Mouse (Mus musculus) forebrain, embryonic 14.5 days (tissue): Measurements from ENCODE around the gene Zfp239. TPM values are rescaled to one million over a fixed set of nuclear protein-coding genes. Genes with fewer than 3 reads are reported as not detected.
A peak's percentile ranks its signal among the peaks of the same experiment; 100 is the strongest.
"Not testable (repeated sequence)": the region's sequence is repeated elsewhere in the genome, so short reads cannot be mapped to it uniquely, and the experiment has no call there.

Experiments
- ATAC-seq: fragments of 200-750 bp; cut with Nextera tagmentation; 2 replicates; pipeline ENCODE4 v1.8.0; 2017; ENCODE audit warnings: mild to moderate bottlenecking, moderate library complexity
- DNase-seq: peaks from one replicate; pipeline ENCODE4 v3.0.0-alpha.2; 2015; ENCODE audit warnings: low spot score
- H3K27ac ChIP-seq: fragments of 300-500 bp; sonication (generic); 2 replicates; pipeline ENCODE4 v1.5.1; 2014; ENCODE audit warnings: low read depth, mild to moderate bottlenecking, control low read depth, low read length, moderate library complexity
- H3K27me3 ChIP-seq: fragments of 300-500 bp; sonication (generic); replicated peaks from 2 replicates; pipeline ENCODE4 v1.6.1; 2014; ENCODE audit warnings: low read length, control low read depth, mixed read lengths; ENCODE audit not compliant: control insufficient read depth, insufficient read depth
- H3K36me3 ChIP-seq: fragments of 300-500 bp; sonication (generic); 2 replicates; pipeline ENCODE4 v1.6.1; 2014; ENCODE audit warnings: low read length, control low read depth; ENCODE audit not compliant: control insufficient read depth, insufficient read depth
- H3K4me1 ChIP-seq: fragments of 300-500 bp; sonication (generic); 2 replicates; pipeline ENCODE4 v1.6.1; 2014; ENCODE audit warnings: antibody characterized with exemption, low read length, control low read depth; ENCODE audit not compliant: control insufficient read depth, insufficient read depth
- H3K4me2 ChIP-seq: fragments of 300-500 bp; sonication (generic); 2 replicates; pipeline ENCODE4 v1.6.1; 2014; ENCODE audit warnings: mild to moderate bottlenecking, control low read depth, low read length
- H3K4me3 ChIP-seq: fragments of 300-500 bp; sonication (generic); 2 replicates; pipeline ENCODE4 v1.5.1; 2014; ENCODE audit warnings: low read depth, low read length, control low read depth
- H3K9ac ChIP-seq: fragments of 300-500 bp; sonication (generic); 2 replicates; pipeline ENCODE4 v1.6.1; 2014; ENCODE audit warnings: mild to moderate bottlenecking, low read length, control low read depth, moderate library complexity
- H3K9me3 ChIP-seq: fragments of 300-500 bp; sonication (generic); replicated peaks from 2 replicates; pipeline ENCODE4 v1.6.1; 2016; ENCODE audit warnings: low read length, control low read depth, mixed read lengths; ENCODE audit not compliant: control insufficient read depth
- WGBS: fragments of 180-500 bp; shearing (Covaris S2); extraction: QIAGEN DNeasy Blood & Tissue Kit; methylation state at CpG from one replicate; pipeline ENCODE4 v1.1.7; 2014; 5-methylcytosine and 5-hydroxymethylcytosine counted together
- polyA plus RNA-seq: library from polyadenylated mRNA; unstranded; fragments of >200 nt; fragmentation: Nextera tagmentation; extraction: Ambion mirVana; gene quantifications from 2 replicates; pipeline ENCODE4 v1.2.1, GENCODE M21; 2014

Gene Zfp239
- polyA plus RNA-seq, 1 experiment from 2014 or later, result 14.9 TPM

DNA sequence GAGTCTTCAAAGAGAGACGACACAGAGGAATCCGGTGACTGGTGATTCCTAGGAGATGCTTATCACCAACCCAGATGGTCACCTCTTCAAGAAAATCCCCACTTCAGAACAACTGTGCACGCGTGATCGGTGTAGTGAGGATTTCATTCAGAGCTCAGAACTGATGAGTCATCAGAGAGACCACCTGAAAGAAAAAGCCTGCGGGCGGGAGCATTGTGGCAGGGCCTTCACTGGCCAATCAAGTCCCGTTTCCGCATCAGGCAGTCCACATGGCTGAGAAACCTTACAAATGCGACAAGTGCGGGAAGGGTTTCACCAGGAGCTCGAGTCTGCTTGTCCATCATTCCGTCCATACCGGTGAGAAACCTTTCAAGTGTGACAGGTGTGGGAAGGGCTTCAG lies 9.1 kb downstream of the Zfp239 start:
- 86% methylated on average over 14 of the region's 14 CpGs for WGBS
- no peak for ATAC-seq

DNA sequence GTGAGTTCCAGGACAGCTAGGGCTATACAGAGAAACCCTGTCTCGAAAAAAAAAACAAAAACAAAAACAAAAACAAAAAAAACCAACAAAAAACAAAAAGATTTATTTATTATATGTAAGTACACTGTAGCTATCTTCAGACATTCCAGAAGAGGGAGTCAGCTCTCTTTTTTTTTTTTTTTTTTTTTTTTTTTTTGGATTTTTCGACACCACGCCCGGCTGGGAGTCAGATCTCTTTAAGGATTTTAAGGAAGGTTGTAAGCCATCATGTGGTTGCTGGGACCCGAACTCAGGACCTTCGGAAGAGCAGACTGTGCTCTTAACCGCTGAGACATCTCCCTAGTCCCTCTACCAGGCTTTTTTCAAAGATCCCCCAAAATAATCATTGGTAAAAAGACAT lies 11.6 kb downstream of the Zfp239 start:
- not testable (repeated sequence) for DNase-seq, H3K4me1 ChIP-seq, H3K27ac ChIP-seq, H3K9me3 ChIP-seq, ATAC-seq, H3K9ac ChIP-seq, H3K4me2 ChIP-seq, H3K27me3 ChIP-seq, H3K36me3 ChIP-seq, H3K4me3 ChIP-seq
- 90% methylated on average over 7 of the region's 7 CpGs for WGBS

More for the DNA sequence above, 9.1 kb downstream of the Zfp239 start:
- no peak for DNase-seq
- H3K9ac ChIP-seq, result no peak overlapping the region
- no peak overlapping the region for H3K4me2 ChIP-seq
- H3K27ac ChIP-seq, result no peak overlapping the region
- H3K36me3 ChIP-seq, result no peaks in the 10 kb centered on the region
- no peaks in the 10 kb centered on the region for H3K4me1 ChIP-seq
- H3K27me3 ChIP-seq, result no peaks in the 10 kb centered on the region
- H3K4me3 ChIP-seq, result no peak overlapping the region
- H3K9me3 ChIP-seq, result no peaks in the 10 kb centered on the region

DNA sequence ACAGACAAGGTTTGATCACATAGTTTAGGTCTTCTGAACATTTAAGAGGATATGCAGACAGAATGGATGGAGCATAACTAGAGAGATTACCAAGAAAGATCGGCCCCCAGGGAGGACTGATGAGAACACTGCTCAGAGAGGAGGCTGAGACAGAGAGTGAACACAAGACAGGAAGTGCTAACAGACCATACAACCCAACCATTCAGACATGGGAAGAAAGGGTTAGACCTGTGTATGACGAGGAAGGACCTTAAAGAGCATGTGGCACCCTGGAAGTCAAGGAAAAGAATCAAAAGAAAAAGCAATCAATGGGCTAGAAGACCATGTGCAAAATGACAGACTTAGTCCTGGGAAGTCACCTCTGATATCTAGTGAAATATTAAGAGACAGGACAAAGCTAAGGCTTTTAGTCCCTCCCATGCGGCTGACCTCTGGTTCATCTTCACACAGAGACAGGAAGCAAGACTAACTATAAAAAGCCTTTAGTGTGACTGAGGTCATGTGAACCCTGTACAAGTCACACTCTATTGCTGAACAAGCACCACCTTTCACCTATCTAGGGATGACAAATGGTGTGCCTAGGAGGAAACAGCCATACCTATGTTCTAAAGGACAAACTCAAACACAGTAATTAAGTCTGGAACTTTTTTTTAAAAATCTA lies 12.9 kb downstream of the Zfp239 start:
- H3K4me2 ChIP-seq, result no peak overlapping the region
- ATAC-seq, result no peak
- WGBS, result 82% methylated on average over 3 of the region's 3 CpGs

DNA sequence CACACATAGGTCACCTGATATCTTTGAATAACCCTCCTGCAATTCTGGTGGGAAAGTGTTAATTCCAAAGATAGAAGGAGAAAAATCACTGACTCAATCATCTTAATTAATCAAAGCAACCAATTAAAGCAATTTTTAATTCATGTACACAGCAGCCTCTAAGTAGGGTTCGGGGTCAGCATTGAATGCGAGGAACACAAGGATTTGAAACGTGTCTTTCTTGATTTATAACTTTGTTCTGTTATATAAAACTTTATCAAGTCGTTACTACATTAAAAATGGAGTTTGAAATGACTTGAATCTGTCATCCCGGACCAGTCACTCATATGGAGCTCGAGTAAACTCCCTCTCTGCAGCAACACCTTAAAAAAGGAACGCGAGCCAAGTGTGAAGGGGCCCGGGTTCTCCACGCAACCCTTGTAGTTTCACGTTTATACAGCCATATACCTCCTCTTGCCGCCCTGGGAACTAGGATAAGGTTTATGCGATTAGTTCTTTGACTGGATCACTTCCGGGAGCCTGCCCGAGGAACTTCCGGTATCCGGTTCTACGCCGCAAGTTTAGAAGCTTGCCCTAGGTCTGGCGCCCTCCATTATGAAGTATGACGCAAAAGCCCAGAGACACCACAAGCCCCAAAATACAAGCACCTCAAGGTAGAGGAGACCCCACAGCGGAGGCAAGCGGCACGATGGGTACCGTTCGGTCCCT lies 17.0 kb downstream of the Zfp239 start:
- Histone ChIP-seq H3K4me1 (peaks cover 6% of the 10 kb centered on the region), H3K4me3 (peak overlapping the region; percentile 49), H3K36me3 (no peaks in the 10 kb centered on the region), H3K9ac (peak overlapping the region; percentile 65), H3K27ac (peak overlapping the region; percentile 97), H3K27me3 (no peaks in the 10 kb centered on the region), H3K4me2 (peak overlapping the region; percentile 48), H3K9me3 (no peaks in the 10 kb centered on the region)
- peak; percentile 96 for DNase-seq
- peak; percentile 88 for ATAC-seq
- WGBS, result 15% methylated on average over 26 of the region's 26 CpGs

More for the DNA sequence above, 12.9 kb downstream of the Zfp239 start:
- no peaks in the 10 kb centered on the region for H3K36me3 ChIP-seq
- H3K9ac ChIP-seq, result no peak overlapping the region
- H3K27me3 ChIP-seq, result no peaks in the 10 kb centered on the region
- DNase-seq, result no peak
- no peak overlapping the region for H3K4me3 ChIP-seq
- H3K27ac ChIP-seq, result no peak overlapping the region
- H3K4me1 ChIP-seq, result no peaks in the 10 kb centered on the region
- H3K9me3 ChIP-seq, result no peaks in the 10 kb centered on the region

DNA sequence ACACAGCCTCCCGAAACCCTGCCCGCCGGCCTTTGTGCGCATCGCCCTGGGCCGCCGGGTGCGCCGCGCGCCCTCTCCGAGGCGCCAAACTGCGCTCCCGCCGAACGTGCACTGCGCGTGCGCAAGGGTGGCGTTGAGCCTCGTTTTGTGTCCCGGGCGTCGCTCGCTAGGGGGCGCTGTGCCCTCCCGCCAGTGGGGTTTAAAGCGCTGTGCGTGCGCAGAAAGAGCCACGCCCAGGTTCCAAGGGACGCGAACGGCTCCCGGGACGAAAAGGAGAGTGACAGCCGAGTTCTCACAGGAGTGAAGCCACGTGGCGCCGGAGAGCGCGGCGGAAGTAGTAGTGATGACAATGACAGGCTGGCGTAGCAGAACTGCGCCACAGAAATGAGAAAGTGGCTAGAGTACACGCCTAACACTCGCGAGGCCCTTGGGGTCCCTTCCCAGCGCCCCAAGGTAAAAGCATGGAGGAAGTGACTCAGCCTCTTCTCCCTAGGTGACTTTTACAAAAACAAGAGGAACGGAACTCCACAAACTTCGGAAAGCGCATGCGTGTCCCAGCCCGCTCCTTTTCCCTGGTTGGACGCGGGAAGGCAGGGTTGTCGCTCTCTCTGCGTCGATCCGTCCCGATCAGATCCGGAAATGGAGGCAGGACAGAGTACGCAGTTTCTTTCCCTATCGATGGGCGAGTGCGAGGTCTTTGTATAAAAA lies 17.7 kb downstream of the Zfp239 start:
- WGBS, result under 1% methylated on average over 64 of the region's 67 CpGs
- no peaks in the 10 kb centered on the region for H3K27me3 ChIP-seq
- H3K9ac ChIP-seq, result peak overlapping the region; percentile 65

DNA sequence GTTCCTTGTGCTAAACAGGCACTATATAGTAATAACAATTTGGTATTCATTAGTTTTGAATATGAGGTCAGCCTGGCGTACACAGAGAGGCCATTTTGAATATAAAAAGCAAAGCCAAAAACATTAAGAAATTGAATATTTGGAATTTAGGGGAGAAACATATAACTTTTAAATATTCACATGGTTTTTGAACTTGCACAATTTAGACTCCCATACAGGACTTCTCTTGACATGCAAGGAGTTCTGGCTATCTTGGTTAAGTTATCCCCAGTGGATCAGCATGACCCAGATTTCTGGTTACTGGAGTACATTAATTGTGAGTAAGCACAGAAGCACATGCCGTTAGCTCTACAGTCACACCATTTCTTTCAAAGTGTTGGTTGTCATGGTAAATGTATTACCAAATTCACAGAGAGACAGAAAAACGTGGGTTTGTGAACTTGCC lies 18.5 kb downstream of the Zfp239 start:
- no peak for DNase-seq
- WGBS, result 37% methylated on average over 3 of the region's 3 CpGs
- peak overlapping the region; percentile 97 for H3K27ac ChIP-seq

More for the DNA sequence above, 17.7 kb downstream of the Zfp239 start:
- H3K9me3 ChIP-seq, result no peaks in the 10 kb centered on the region
- H3K4me1 ChIP-seq, result peaks cover 6% of the 10 kb centered on the region
- peak; percentile 96 for ATAC-seq
- H3K4me2 ChIP-seq, result peak overlapping the region; percentile 48
- peak overlapping the region; percentile 97 for H3K27ac ChIP-seq
- H3K4me3 ChIP-seq, result peak overlapping the region; percentile 49
- DNase-seq, result peak; percentile 99
- no peaks in the 10 kb centered on the region for H3K36me3 ChIP-seq

DNA sequence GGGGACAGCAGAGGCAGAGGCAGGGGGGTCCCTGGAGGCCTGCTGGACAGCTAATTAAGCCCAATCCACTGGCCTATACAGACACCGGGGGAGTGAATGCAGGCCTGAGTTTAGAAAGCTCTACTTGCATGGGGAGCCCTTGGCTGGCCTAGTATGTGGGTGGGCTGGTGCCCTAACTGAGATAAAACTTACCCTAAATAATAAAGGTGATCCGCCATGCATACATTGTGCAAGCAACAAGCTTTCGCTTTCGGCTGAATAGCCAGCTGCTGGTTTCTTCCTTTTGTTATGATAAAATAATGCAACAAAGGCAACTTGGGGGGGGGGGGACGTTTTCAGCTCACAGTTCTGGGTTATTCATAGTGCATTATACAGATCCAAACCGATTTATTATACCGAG lies 19.3 kb downstream of the Zfp239 start:
- H3K27ac ChIP-seq, result no peak overlapping the region
- WGBS, result 53% methylated on average over 7 of the region's 7 CpGs
- H3K9ac ChIP-seq, result no peak overlapping the region
- H3K27me3 ChIP-seq, result no peaks in the 10 kb centered on the region
- no peaks in the 10 kb centered on the region for H3K36me3 ChIP-seq
- no peak overlapping the region for H3K4me2 ChIP-seq
- no peaks in the 10 kb centered on the region for H3K9me3 ChIP-seq
- H3K4me1 ChIP-seq, result peaks cover 6% of the 10 kb centered on the region
- ATAC-seq (no peak), DNase-seq (no peak)
- no peak overlapping the region for H3K4me3 ChIP-seq

More for the DNA sequence above, 18.5 kb downstream of the Zfp239 start:
- ATAC-seq, result no peak
- Histone ChIP-seq H3K4me3 (peak overlapping the region; percentile 49), H3K9me3 (no peaks in the 10 kb centered on the region), H3K4me2 (peak overlapping the region; percentile 48), H3K4me1 (peaks cover 6% of the 10 kb centered on the region), H3K9ac (peak overlapping the region; percentile 62), H3K36me3 (no peaks in the 10 kb centered on the region), H3K27me3 (no peaks in the 10 kb centered on the region)

DNA sequence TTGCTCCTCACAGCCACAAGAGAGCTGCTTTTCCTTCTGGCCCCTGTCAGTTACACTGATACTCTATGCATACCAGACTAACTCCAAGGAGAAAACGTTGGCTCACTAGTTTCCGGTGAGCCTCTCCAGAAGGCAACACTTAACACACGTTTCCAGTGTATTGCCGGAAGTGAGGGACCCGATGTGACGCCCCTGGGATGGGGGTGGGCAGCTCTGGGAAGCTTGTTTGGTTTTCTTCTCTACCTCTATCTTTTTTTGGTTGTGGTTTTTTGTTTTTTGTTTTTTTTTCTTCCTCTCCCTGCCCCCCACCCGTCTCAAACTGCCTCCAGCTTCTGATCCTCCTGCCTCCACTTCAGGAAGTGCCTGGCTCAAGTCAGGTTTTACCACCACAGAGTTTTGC lies 20.1 kb downstream of the Zfp239 start:
- DNase-seq (no peak), ATAC-seq (no peak)
- Histone ChIP-seq H3K36me3 (no peaks in the 10 kb centered on the region), H3K4me1 (peaks cover 6% of the 10 kb centered on the region), H3K4me2 (no peak overlapping the region), H3K4me3 (no peak overlapping the region), H3K27me3 (no peaks in the 10 kb centered on the region), H3K9ac (no peak overlapping the region), H3K27ac (no peak overlapping the region), H3K9me3 (no peaks in the 10 kb centered on the region)
- WGBS, result 86% methylated on average over 7 of the region's 7 CpGs
